Mouse (Mus musculus) adrenal gland, postnatal 0 days (tissue): ENCODE results near the gene Cds1. TPM values are rescaled to one million over a fixed set of nuclear protein-coding genes. Genes with fewer than 3 reads are reported as not detected.

Experiments
- polyA plus RNA-seq: library from polyadenylated mRNA; unstranded; fragments of >200 nt; fragmentation: Nextera tagmentation; extraction: Ambion mirVana; gene quantifications from 2 replicates; pipeline ENCODE4 v1.2.1, GENCODE M21; 2015

The Cds1 gene
- 1.4 and 1.6 TPM in 2 replicates for polyA plus RNA-seq

DNA sequence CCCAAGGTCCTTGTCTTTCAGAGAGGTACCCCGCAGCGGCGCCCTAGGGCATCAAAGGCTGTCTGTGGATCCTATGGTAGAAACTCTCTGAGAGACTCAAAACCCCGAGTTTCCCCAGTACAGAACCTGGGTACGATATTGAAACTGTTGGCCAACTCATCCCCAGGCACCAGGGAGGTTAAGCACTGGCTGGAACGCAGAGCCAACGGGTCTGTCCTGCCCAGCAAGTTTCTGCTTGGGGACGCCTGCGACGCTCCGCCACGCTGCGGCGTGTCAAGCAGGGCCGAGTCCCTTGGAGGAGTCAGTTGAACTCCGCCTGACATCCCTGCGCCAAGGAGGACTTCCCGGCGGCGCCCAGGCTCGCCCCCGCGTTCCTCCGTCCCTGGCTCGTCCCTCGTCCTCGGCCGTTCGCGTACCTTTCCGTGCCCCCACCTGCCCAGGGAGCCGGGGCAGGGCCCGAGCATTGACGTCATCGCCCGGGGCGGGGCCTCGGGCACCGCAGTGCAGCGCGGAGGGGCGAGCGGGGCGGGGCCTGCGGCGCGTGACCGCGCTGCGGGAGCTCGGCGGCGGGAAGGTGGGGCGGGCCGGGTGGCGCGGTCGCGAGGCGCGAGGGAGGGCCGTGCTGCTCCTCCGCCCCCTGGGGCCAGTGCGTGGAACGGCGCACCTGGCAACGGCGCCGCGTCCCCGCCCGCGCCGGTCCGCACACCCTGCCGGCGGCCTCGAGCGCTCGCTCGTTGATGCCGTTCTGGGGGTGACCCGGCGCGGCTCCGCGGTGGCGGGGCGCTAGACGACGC, at the start of gene Cds1:
Gene Cds1, plus strand, starts transcription at position 577 of the 794 bp plus-strand sequence.

Other genes starting within 250 kb of the Cds1 start
- not detected in 2 replicates for gene Nkx6-1, start 100.1 kb upstream of the Cds1 start, polyA plus RNA-seq